Mouse (Mus musculus) lung, adult 2 months (tissue): ENCODE measurements around the gene Ctnnb1. TPM values are rescaled to one million over a fixed set of nuclear protein-coding genes. Genes with fewer than 3 reads are reported as not detected.
"Not testable (repeated sequence)": the region's sequence is repeated elsewhere in the genome, so short reads cannot be mapped to it uniquely, and the experiment has no call there.

Experiments used
- DNase-seq: peaks from one replicate; pipeline ENCODE4 v3.0.0; 2022
- H3K4me1 ChIP-seq: fragments of 200-500 bp; 2 replicates; pipeline ENCODE4 v1.6.1; 2011; ENCODE audit warnings: low read length; ENCODE audit not compliant: control insufficient read depth, insufficient read depth
- H3K4me3 ChIP-seq: fragments of 200-500 bp; replicated peaks from 2 replicates; pipeline ENCODE3; 2011; ENCODE audit warnings: low read depth, mild to moderate bottlenecking, control low read depth, low read length; ENCODE audit errors: extremely low read depth
- CTCF ChIP-seq: fragments of 200-500 bp; IDR thresholded peaks from 2 replicates; pipeline ENCODE4 v1.5.1; 2011; ENCODE audit warnings: mild to moderate bottlenecking, low read length, control low read depth; ENCODE audit not compliant: insufficient read depth
- POLR2A ChIP-seq: fragments of 200-500 bp; IDR thresholded peaks from 2 replicates; pipeline ENCODE4 v1.6.1; 2011; ENCODE audit warnings: low read depth, mild to moderate bottlenecking, control low read depth, low read length, borderline replicate concordance; ENCODE audit errors: extremely low read depth
- WGBS: fragments of 180-500 bp; shearing (Covaris S2); methylation state at CpG from one replicate; pipeline ENCODE4 v1.1.7; 2018; 5-methylcytosine and 5-hydroxymethylcytosine counted together
- polyA plus RNA-seq: library from polyadenylated mRNA; depleted of rRNA; stranded (reverse); fragments of >200 nt; gene quantifications from 2 replicates; pipeline ENCODE4 v1.2.3, GENCODE M21; 2012

The Ctnnb1 gene
- polyA plus RNA-seq, 1 experiment: 203 TPM

GRCm38 (mm10) chr9:120899833-120900232 is 29.2 kb upstream of the Ctnnb1 start:
- H3K4me3 ChIP-seq: no peak overlapping the region
- no peak for DNase-seq
- no peaks in the 10 kb centered on the region for H3K4me1 ChIP-seq
- no peak for TF ChIP-seq CTCF
- TF ChIP-seq POLR2A: no peak
- 60% methylated on average over 4 of the region's 4 CpGs for WGBS

- no peak for TF ChIP-seq CTCF
- no peak for TF ChIP-seq POLR2A
- Histone ChIP-seq H3K4me3 (no peak overlapping the region), H3K4me1 (no peaks in the 10 kb centered on the region)
- 77% methylated on average over 12 of the region's 12 CpGs for WGBS
- no peak for DNase-seq
These were observed 28.4 kb upstream of the Ctnnb1 start for GRCm38 (mm10) chr9:120900338-120901274.

- no peak for DNase-seq
These were observed 26.5 kb upstream of the Ctnnb1 start for GRCm38 (mm10) chr9:120902562-120902961.

GRCm38 (mm10) chr9:120908461-120908860 is 20.6 kb upstream of the Ctnnb1 start:
- 90% methylated on average over 6 of the region's 6 CpGs for whole genome bisulfite sequencing
- no peak for DNase-seq
- TF ChIP-seq POLR2A: no peak
- no peak for TF ChIP-seq CTCF
- no peak overlapping the region for H3K4me3 ChIP-seq
- H3K4me1 ChIP-seq: peaks cover 2% of the 10 kb centered on the region; the same call in 1 of the 2 replicates

More at GRCm38 (mm10) chr9:120902562-120902961, 26.5 kb upstream of the Ctnnb1 start:
- Histone ChIP-seq H3K4me1 (no peaks in the 10 kb centered on the region), H3K4me3 (no peak overlapping the region)
- TF ChIP-seq CTCF: no peak
- WGBS: 59% methylated on average over 8 of the region's 8 CpGs

GRCm38 (mm10) chr9:120913152-120913551 is 15.9 kb upstream of the Ctnnb1 start:
- peaks cover 11% of the 10 kb centered on the region for H3K4me1 ChIP-seq
- WGBS: 48% methylated on average over 13 of the region's 13 CpGs
- TF ChIP-seq CTCF (no peak), POLR2A (no peak)
- no peak for DNase-seq
- H3K4me3 ChIP-seq: no peak overlapping the region

- peaks cover 19% of the 10 kb centered on the region for H3K4me1 ChIP-seq
- WGBS: 56% methylated on average over 4 of the region's 4 CpGs
- TF ChIP-seq CTCF (no peak), POLR2A (no peak)
- H3K4me3 ChIP-seq: no peak overlapping the region
- DNase-seq: peak; percentile 28
These were observed 14.6 kb upstream of the Ctnnb1 start for GRCm38 (mm10) chr9:120914429-120914828.

GRCm38 (mm10) chr9:120914877-120915459 is 14.0 kb upstream of the Ctnnb1 start:
- 53% methylated on average over 14 of the region's 14 CpGs for WGBS
- Histone ChIP-seq H3K4me1 (peaks cover 19% of the 10 kb centered on the region), H3K4me3 (no peak overlapping the region)
- 0 out of 2 replicates have a peak, but pooled peaks have one; percentile 24 for TF ChIP-seq CTCF
- peak; percentile 55; the same call in 1 of the 2 replicates for TF ChIP-seq POLR2A
- DNase-seq: peak; percentile 34

GRCm38 (mm10) chr9:120917619-120918018 is 11.4 kb upstream of the Ctnnb1 start:
- 98% methylated on average over 2 of the region's 2 CpGs for WGBS
- not testable (repeated sequence) for H3K4me3 ChIP-seq, DNase-seq

GRCm38 (mm10) chr9:120918211-120918610 is 10.8 kb upstream of the Ctnnb1 start:
- WGBS: 80% methylated on average over 5 of the region's 5 CpGs
- peaks cover 18% of the 10 kb centered on the region for H3K4me1 ChIP-seq
- no peak overlapping the region for H3K4me3 ChIP-seq
- DNase-seq: no peak
- no peak for TF ChIP-seq CTCF
- no peak for TF ChIP-seq POLR2A

More at GRCm38 (mm10) chr9:120917619-120918018, 11.4 kb upstream of the Ctnnb1 start:
- peaks cover 19% of the 10 kb centered on the region for H3K4me1 ChIP-seq

- Histone ChIP-seq H3K4me3 (no peak overlapping the region), H3K4me1 (peaks cover 17% of the 10 kb centered on the region)
- no peak for TF ChIP-seq CTCF
- no peak for TF ChIP-seq POLR2A
- 28% methylated on average over 6 of the region's 6 CpGs for WGBS
- DNase-seq: no peak
These were observed 10.4 kb upstream of the Ctnnb1 start for GRCm38 (mm10) chr9:120918642-120919041.
